Mouse (Mus musculus) embryonic facial prominence, embryonic 13.5 days (tissue): ENCODE data around the gene Cnr2. TPM values are rescaled to one million over a fixed set of nuclear protein-coding genes. Genes with fewer than 3 reads are reported as not detected.

Experiments used
- ATAC-seq: fragments of 200-750 bp; cut with Nextera tagmentation; 2 replicates; pipeline ENCODE4 v1.8.0; 2017; ENCODE audit warnings: low read depth; ENCODE audit not compliant: insufficient number of reproducible peaks, insufficient read depth, low FRiP score, low TSS enrichment
- H3K27ac ChIP-seq: fragments of 300-500 bp; sonication (generic); 2 replicates; pipeline ENCODE4 v1.5.1; 2015; ENCODE audit warnings: moderate library complexity, mild to moderate bottlenecking, inconsistent platforms
- H3K27me3 ChIP-seq: fragments of 300-500 bp; sonication (generic); 2 replicates; pipeline ENCODE4 v1.6.1; 2015; ENCODE audit warnings: mild to moderate bottlenecking, inconsistent platforms
- H3K36me3 ChIP-seq: fragments of 300-500 bp; sonication (generic); 2 replicates; pipeline ENCODE4 v1.6.1; 2015; ENCODE audit warnings: mild to moderate bottlenecking, inconsistent platforms
- H3K4me1 ChIP-seq: fragments of 300-500 bp; sonication (generic); 2 replicates; pipeline ENCODE4 v1.6.1; 2015; ENCODE audit warnings: inconsistent platforms
- H3K4me2 ChIP-seq: fragments of 300-500 bp; sonication (generic); 2 replicates; pipeline ENCODE4 v1.6.1; 2015; ENCODE audit warnings: moderate library complexity, mild to moderate bottlenecking, inconsistent platforms
- H3K4me3 ChIP-seq: fragments of 300-500 bp; sonication (generic); 2 replicates; pipeline ENCODE4 v1.5.1; 2015; ENCODE audit warnings: mild to moderate bottlenecking, inconsistent platforms
- H3K9ac ChIP-seq: fragments of 300-500 bp; sonication (generic); 2 replicates; pipeline ENCODE4 v1.6.1; 2015; ENCODE audit warnings: mild to moderate bottlenecking, inconsistent platforms
- H3K9me3 ChIP-seq: fragments of 300-500 bp; sonication (generic); 2 replicates; pipeline ENCODE4 v1.6.1; 2016; ENCODE audit warnings: inconsistent platforms
- WGBS: fragments of 180-500 bp; shearing (Covaris S2); methylation state at CpG from one replicate; pipeline ENCODE4 v1.1.7; 2015; ENCODE audit warnings: mixed read lengths; 5-methylcytosine and 5-hydroxymethylcytosine counted together
- polyA plus RNA-seq: library from polyadenylated mRNA; unstranded; fragments of >200 nt; fragmentation: Nextera tagmentation; extraction: Ambion mirVana; gene quantifications from 2 replicates; pipeline ENCODE4 v1.2.1, GENCODE M21; 2015

Cnr2 gene
- polyA plus RNA-seq, 1 experiment from 2014 or later, result 0.51 TPM

DNA sequence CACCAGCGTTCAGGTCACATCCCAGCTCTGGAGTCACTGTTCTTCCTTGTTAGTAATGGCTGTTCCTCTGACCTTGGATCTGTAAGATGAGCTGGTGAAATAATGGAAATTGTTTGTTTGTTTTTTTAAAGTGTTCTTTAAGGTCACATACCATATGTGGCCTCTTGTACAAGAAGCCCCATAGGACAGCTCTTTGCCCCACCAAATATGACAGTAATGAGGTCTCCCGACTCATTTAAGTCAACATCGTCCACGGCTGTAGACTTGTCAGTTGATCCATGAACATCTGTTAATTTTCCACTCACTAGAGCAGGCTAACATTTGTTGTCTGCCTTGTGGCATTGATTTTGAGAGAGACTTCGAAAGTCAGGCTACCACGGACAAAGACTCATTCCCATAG, 16.2 kb upstream of the Cnr2 start:
- Histone ChIP-seq H3K27me3 (no peaks in the 10 kb centered on the region), H3K4me1 (peaks cover 42% of the 10 kb centered on the region), H3K27ac (no peak overlapping the region), H3K9me3 (no peaks in the 10 kb centered on the region), H3K4me2 (no peak overlapping the region), H3K4me3 (no peak overlapping the region), H3K9ac (no peak overlapping the region), H3K36me3 (no peaks in the 10 kb centered on the region)
- 30% methylated on average over 6 of the region's 6 CpGs for WGBS
- no peak for ATAC-seq

DNA sequence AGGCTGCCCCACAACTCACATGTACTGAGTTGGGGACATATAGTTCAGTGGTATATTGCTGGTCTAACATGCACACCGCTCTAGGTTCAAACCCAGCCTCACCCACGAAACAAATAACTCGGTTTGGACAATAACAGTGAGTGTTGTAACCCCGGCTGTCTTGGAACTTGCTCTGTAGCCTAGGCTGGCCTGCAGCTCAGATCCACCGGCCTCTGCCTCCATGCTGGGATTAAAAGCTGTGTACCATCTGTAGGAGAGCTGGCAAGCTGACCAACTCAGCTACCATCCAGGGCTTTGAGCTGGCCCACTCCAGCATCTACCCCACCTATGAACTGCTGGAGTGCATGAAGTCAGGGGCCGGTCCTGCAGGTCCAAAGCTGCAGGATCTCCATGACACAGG, 15.2 kb upstream of the Cnr2 start:
- H3K27me3 ChIP-seq, result no peaks in the 10 kb centered on the region
- no peaks in the 10 kb centered on the region for H3K36me3 ChIP-seq
- H3K4me1 ChIP-seq, result peaks cover 40% of the 10 kb centered on the region
- H3K27ac ChIP-seq, result no peak overlapping the region
- H3K9me3 ChIP-seq, result no peaks in the 10 kb centered on the region
- H3K4me3 ChIP-seq, result no peak overlapping the region
- H3K9ac ChIP-seq, result no peak overlapping the region
- no peak overlapping the region for H3K4me2 ChIP-seq
- 93% methylated on average over 6 of the region's 6 CpGs for WGBS
- no peak for ATAC-seq

DNA sequence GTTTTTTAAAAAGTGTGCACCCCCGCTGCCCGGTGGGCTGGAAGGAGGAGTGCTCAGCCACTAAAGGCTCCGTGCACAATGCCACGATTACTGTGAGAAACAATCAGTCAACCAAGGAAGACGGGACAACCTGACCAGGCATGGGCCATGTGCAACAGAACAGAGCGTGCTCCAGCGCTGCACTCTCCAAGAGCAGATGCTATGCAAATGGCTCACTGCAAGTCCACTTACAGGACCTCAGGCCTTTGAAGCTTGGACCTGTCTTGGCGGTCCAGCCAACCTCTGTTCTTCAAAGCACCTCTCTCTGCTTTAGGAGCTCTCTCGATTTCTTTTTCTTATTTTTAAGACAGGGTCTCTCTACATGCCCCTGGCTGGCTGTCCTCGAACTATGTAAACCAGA, 14.6 kb upstream of the Cnr2 start:
- ATAC-seq, result no peak
- no peaks in the 10 kb centered on the region for H3K27me3 ChIP-seq
- H3K4me3 ChIP-seq, result no peak overlapping the region
- 88% methylated on average over 10 of the region's 10 CpGs for WGBS
- H3K9ac ChIP-seq, result no peak overlapping the region
- no peak overlapping the region for H3K27ac ChIP-seq
- no peaks in the 10 kb centered on the region for H3K36me3 ChIP-seq
- peaks cover 34% of the 10 kb centered on the region for H3K4me1 ChIP-seq
- H3K4me2 ChIP-seq, result no peak overlapping the region
- H3K9me3 ChIP-seq, result no peaks in the 10 kb centered on the region

DNA sequence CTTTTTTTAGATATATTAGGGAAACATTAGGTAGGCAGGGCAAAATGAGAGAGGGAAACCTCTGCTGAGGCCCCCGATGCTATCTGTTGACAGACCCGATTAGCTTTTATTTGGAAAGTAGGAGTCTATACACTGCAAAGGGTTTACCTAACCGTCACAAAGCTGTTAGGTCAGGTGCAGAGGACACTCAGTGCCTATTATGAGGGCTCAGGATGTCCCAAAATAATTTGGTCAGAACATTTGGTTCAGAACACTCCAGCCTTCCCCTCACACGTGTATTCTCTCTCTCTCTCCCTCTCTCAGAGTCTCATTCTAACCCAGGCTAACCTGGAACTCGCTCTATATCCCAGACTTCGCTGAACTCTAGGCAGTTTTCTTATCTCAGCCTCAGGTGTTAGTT, 13.2 kb upstream of the Cnr2 start:
- Histone ChIP-seq H3K9me3 (no peaks in the 10 kb centered on the region), H3K4me3 (no peak overlapping the region), H3K4me1 (peaks cover 20% of the 10 kb centered on the region), H3K4me2 (no peak overlapping the region), H3K27me3 (no peaks in the 10 kb centered on the region), H3K36me3 (no peaks in the 10 kb centered on the region), H3K9ac (no peak overlapping the region), H3K27ac (no peak overlapping the region)
- no peak for ATAC-seq
- 76% methylated on average over 6 of the region's 6 CpGs for WGBS

DNA sequence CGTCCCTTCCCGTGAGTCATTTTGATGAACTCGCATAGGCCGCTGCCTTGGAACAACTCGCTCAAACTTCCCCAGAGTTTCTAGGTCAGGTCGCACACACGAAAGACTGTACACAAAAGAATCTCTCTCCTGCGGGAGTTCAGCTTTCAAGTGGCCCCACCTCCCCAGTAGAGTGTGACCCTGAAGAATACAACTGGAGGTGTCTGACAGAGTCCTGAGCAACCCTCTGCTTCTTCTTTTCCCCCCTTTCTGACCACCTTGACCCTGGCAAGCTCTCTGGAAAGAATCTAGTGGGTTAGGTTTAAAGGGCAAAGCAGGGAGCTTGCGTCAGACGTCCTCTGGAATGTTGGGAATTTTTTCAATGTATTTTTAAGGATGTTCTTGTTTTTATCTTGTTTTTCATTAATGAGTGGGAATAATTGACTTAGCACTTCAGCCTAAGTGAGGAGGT, 11.8 kb upstream of the Cnr2 start:
- no peak overlapping the region for H3K27ac ChIP-seq

DNA sequence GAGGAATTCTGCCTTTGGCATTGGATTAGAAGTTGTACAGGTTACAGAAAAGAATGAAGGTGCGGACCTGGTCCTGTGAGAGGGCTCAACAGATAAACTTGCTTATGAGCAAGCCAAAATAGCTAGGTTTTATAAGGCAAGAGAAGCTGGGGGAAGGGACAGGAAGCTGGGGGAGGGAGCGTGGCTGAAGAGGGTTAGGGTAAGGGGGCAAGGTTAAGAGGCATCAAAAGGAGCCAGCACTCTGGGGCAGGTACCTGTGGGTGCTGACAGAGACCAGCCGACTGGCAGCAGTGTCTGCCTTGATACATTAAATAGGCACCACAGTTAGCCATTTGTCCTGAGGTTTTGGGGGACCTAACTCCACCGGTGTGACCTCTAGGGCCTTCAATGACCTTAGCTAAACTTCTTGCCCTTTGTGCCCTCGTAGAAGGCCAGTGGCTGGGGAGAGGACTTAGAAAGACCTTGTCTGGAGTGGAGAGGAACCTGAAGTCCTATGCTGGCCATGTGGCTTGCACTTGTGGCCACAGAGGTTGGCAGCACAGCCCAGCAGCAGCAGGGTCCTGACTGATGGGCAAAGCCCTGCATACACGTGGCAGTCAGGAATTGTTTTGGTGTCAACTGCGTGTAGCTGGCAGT, 11.2 kb upstream of the Cnr2 start:
- Histone ChIP-seq H3K4me2 (no peak overlapping the region), H3K9ac (no peak overlapping the region), H3K4me3 (no peak overlapping the region), H3K4me1 (peaks cover 18% of the 10 kb centered on the region), H3K27me3 (no peaks in the 10 kb centered on the region), H3K36me3 (no peaks in the 10 kb centered on the region), H3K9me3 (no peaks in the 10 kb centered on the region), H3K27ac (no peak overlapping the region)
- ATAC-seq, result no peak
- WGBS, result 34% methylated on average over 7 of the region's 7 CpGs

More for the DNA sequence above, 11.8 kb upstream of the Cnr2 start:
- H3K36me3 ChIP-seq, result no peaks in the 10 kb centered on the region
- H3K4me1 ChIP-seq, result peaks cover 18% of the 10 kb centered on the region
- 40% methylated on average over 10 of the region's 10 CpGs for WGBS
- H3K27me3 ChIP-seq, result no peaks in the 10 kb centered on the region
- no peak overlapping the region for H3K4me3 ChIP-seq
- no peak overlapping the region for H3K9ac ChIP-seq
- no peak overlapping the region for H3K4me2 ChIP-seq
- no peak for ATAC-seq
- H3K9me3 ChIP-seq, result no peaks in the 10 kb centered on the region

DNA sequence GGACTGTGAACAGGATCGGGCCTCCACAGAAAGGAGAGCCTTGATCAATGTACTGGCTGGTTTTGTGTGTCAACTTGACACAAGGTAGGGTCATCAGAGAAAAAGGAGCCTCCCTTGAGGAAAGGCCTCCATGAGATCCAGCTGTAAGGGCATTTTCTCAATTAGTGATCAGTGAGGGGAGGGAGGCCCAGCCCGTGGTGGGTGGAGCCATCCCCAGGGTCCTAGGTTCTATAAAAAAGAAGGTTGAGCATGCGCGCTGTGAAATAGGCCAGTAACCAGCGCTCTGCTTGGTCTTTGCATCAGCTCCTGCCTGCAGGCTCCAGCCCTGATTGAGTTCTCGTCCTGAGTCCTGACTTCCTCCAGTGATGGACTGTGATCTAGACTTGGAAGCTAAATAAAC, 10.7 kb upstream of the Cnr2 start:
- ATAC-seq, result no peak
- no peak overlapping the region for H3K27ac ChIP-seq
- peaks cover 18% of the 10 kb centered on the region for H3K4me1 ChIP-seq
- WGBS, result 41% methylated on average over 6 of the region's 6 CpGs
- H3K4me2 ChIP-seq, result no peak overlapping the region
- H3K9me3 ChIP-seq, result no peaks in the 10 kb centered on the region
- no peak overlapping the region for H3K4me3 ChIP-seq
- no peaks in the 10 kb centered on the region for H3K27me3 ChIP-seq
- no peaks in the 10 kb centered on the region for H3K36me3 ChIP-seq
- H3K9ac ChIP-seq, result no peak overlapping the region

DNA sequence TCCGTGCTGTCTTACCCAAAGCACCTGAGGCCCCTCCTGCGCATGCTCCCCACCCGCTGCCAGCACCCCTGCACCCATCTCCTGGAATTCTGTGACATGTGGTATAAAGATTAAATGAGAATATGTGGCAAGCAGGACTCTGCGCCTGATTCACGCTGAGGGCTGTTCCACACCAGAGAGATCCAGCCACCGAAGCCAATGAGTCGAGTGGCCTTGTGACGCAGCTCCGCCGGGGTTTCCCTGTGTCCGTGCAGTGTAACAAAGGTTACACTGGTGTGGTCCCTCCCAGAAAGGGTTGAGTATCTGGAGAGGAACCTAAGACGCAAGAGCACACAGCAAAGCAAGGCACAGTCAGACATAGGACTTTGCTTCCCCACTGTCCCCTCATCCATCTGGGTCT, 9.5 kb upstream of the Cnr2 start:
- no peaks in the 10 kb centered on the region for H3K36me3 ChIP-seq
- H3K27ac ChIP-seq, result no peak overlapping the region
- no peak for ATAC-seq
- no peak overlapping the region for H3K4me2 ChIP-seq
- H3K4me1 ChIP-seq, result peaks cover 18% of the 10 kb centered on the region
- H3K9ac ChIP-seq, result no peak overlapping the region
- no peaks in the 10 kb centered on the region for H3K9me3 ChIP-seq
- H3K4me3 ChIP-seq, result no peak overlapping the region
- 83% methylated on average over 12 of the region's 12 CpGs for WGBS
- no peaks in the 10 kb centered on the region for H3K27me3 ChIP-seq

DNA sequence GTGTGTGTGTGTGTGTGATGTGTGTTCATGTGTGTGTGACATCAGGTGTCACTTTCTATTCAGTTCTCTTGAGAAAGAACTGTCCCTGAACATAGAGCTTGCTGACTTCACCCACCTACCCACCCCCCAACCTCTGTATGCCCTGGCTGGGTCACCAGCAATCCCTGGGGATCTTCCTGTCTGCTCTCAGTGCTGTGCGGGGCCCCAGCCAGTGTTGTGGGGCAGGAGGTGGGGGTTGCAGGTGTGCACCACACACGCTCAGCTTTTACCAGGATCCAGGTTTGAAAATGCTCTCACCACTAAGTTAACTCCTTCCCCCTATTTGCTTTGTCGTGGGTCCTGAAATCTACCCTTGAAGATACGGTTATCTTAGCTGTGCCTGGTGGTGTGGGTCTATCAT, 9.0 kb upstream of the Cnr2 start:
- Histone ChIP-seq H3K27me3 (no peaks in the 10 kb centered on the region), H3K4me2 (no peak overlapping the region), H3K4me3 (no peak overlapping the region), H3K4me1 (peaks cover 18% of the 10 kb centered on the region), H3K36me3 (no peaks in the 10 kb centered on the region), H3K9ac (no peak overlapping the region), H3K9me3 (no peaks in the 10 kb centered on the region), H3K27ac (no peak overlapping the region)
- no peak for ATAC-seq
- WGBS, result 87% methylated on average over 4 of the region's 4 CpGs

DNA sequence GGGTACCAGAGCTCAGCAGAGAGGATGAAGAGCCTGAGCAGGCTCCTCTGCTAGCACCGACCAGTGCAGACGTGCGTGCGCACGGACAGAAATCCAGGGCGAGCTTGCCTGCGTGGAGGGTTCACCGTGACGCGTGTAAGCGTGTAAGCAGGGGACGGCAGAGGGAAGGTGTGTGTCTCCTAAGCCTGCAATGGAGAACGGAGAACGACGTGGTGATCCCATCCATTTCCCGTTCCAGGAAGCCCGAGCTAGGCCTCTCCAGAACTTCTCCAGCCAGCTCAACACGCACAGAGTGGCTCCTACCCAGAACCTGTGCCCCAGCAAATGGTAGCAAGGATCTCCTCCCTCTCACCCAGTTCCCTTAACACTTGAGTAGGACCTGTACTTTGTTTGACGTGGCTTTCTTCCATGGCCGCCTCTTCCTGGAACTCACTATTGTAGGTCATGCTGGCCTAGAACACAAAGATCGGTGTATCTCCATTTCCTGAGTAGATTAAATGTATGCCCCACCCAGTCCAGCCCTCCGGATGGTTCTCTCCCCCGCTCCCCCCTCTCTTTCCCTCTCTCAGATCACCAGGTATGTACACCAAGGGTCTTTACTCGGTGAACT, 6.6 kb upstream of the Cnr2 start:
- Histone ChIP-seq H3K4me1 (peaks cover 12% of the 10 kb centered on the region), H3K4me2 (no peak overlapping the region), H3K27ac (no peak overlapping the region), H3K4me3 (no peak overlapping the region), H3K27me3 (no peaks in the 10 kb centered on the region), H3K9me3 (no peaks in the 10 kb centered on the region), H3K36me3 (no peaks in the 10 kb centered on the region), H3K9ac (no peak overlapping the region)
- WGBS, result 88% methylated on average over 24 of the region's 24 CpGs
- ATAC-seq, result no peak

DNA sequence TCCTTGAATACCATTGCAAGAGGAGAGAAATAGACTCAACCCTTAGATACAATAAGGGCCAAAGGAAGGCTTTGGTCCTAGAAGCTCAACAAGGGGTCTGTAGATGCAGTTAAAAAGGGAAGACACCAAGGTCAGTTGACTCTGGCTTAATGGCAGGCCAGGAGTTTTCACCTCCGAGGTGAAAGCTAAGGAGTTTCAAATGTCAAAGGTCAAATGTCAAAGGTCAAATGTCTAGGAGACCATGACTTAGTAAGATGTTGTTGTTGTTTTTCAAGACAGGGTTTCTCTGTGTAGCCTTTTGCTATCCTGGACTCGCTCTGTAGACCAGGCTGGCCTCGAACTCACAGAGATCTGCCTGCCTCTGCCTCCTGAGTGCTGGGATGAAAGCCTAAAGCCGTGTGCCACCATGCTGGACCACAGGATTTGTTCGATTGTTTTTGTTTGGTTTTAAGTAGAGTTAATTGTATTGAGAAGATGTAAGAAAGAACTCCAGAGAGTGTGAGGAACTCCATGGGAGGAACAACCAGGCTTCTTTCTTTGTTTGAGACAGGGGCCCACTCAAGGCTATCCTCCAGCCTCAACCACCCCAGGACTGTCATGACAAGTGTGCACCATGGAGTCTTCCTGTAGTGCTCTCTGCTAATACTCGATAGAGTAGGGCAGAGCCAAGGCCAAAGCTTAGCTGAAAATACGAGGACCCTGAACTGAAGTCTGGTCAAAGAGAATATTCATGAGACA, 5.9 kb upstream of the Cnr2 start:
- Histone ChIP-seq H3K4me3 (no peak overlapping the region), H3K27me3 (no peaks in the 10 kb centered on the region), H3K27ac (no peak overlapping the region), H3K4me2 (no peak overlapping the region), H3K9me3 (no peaks in the 10 kb centered on the region), H3K9ac (no peak overlapping the region), H3K36me3 (no peaks in the 10 kb centered on the region), H3K4me1 (peaks cover 5% of the 10 kb centered on the region)
- ATAC-seq, result no peak
- WGBS, result 80% methylated on average over 7 of the region's 7 CpGs

DNA sequence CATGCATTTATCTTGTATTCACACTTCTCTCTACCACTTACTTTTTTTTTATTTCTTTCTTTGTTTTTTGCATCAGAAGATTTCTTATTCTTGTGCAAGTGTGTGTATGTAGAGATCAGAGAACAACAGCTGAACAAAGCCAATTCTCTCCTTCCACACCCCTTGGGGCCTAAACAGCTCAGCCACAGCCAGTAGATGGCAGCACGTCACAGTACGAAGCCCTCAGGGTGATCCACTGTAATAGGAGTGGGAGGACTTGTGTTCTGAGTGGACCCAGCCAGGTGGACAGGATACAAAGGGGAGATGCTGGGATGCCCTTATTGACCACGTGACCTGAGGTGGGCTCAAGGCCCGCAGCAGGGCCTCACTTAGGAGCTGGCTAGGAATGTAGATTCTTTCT, 5.3 kb upstream of the Cnr2 start:
- 14% methylated on average over 4 of the region's 4 CpGs for WGBS
- H3K27me3 ChIP-seq, result no peaks in the 10 kb centered on the region
- ATAC-seq, result 0 out of 2 replicates have a peak, but pooled peaks have one; percentile 52
- no peaks in the 10 kb centered on the region for H3K4me1 ChIP-seq
- no peaks in the 10 kb centered on the region for H3K36me3 ChIP-seq
- no peak overlapping the region for H3K4me3 ChIP-seq
- H3K9ac ChIP-seq, result no peak overlapping the region
- no peak overlapping the region for H3K27ac ChIP-seq
- no peaks in the 10 kb centered on the region for H3K9me3 ChIP-seq
- no peak overlapping the region for H3K4me2 ChIP-seq
